Mouse (Mus musculus) bone marrow macrophage, adult 2 months (primary cell): ENCODE results near the gene Tmem208. TPM values are rescaled to one million over a fixed set of nuclear protein-coding genes. Genes with fewer than 3 reads are reported as not detected.
A peak's percentile ranks its signal among the peaks of the same experiment; 100 is the strongest.

Experiments
- H3K27ac ChIP-seq: 2 replicates; pipeline ENCODE4 v1.5.1; 2012; ENCODE audit warnings: low read depth, low read length; ENCODE audit not compliant: insufficient read depth
- H3K4me1 ChIP-seq: 2 replicates; pipeline ENCODE4 v1.6.1; 2012; ENCODE audit warnings: low read length; ENCODE audit not compliant: control insufficient read depth, insufficient read depth
- H3K4me3 ChIP-seq: 2 replicates; pipeline ENCODE4 v1.5.1; 2012; ENCODE audit warnings: mild to moderate bottlenecking, low read length, moderate library complexity; ENCODE audit not compliant: insufficient read depth
- CTCF ChIP-seq: IDR thresholded peaks from 2 replicates; pipeline ENCODE4 v1.5.1; 2012; ENCODE audit warnings: low read depth, mild to moderate bottlenecking, low read length, moderate library complexity
- POLR2A ChIP-seq: IDR thresholded peaks from 2 replicates; pipeline ENCODE4 v1.6.1; 2012; ENCODE audit warnings: mild to moderate bottlenecking, low read depth, low read length, borderline replicate concordance
- polyA plus RNA-seq: library from polyadenylated mRNA; stranded (reverse); fragments of >200 nt; gene quantifications from 2 replicates; pipeline ENCODE4 v1.2.4, GENCODE M21; 2012; ENCODE audit not compliant: missing spikeins, insufficient read depth, insufficient read length

Tmem208 gene
- polyA plus RNA-seq, 1 experiment, result 51.2 TPM

DNA sequence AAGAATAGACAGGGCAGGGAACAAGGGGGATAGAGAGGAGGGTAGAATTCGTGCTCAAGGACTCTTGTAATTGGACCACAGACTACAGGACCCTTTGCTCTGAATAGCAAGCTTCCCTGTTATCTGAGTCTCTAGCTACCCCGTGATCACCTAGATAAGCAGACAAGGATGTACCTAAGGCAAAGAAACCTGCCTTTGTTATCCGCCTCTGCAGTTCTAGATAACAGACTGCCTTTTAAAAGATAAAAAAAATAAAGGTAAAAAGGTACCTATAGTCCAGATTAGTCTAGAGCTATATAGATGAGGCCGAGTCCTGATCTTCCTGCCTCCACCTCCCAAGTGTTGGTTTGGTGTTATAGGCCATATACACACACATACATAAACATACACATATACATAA, 16.6 kb downstream of the Tmem208 start:
- H3K4me3 ChIP-seq, result no peak overlapping the region
- TF ChIP-seq CTCF (no peak), POLR2A (no peak)
- H3K4me1 ChIP-seq, result peaks cover 57% of the 10 kb centered on the region
- H3K27ac ChIP-seq, result no peak overlapping the region

- Histone ChIP-seq H3K4me1 (peaks cover 47% of the 10 kb centered on the region), H3K27ac (no peak overlapping the region), H3K4me3 (no peak overlapping the region)
- no peak for TF ChIP-seq CTCF
- TF ChIP-seq POLR2A, result no peak
These were observed 17.8 kb downstream of the Tmem208 start for GRCm38 (mm10) chr8:105343791-105344574.

GRCm38 (mm10) chr8:105345061-105345975, 19.2 kb downstream of the Tmem208 start:
- Histone ChIP-seq H3K4me1 (peaks cover 36% of the 10 kb centered on the region), H3K4me3 (peak overlapping the region; percentile 13), H3K27ac (peak overlapping the region; percentile 67)
- TF ChIP-seq CTCF (no peak), POLR2A (no peak)

DNA sequence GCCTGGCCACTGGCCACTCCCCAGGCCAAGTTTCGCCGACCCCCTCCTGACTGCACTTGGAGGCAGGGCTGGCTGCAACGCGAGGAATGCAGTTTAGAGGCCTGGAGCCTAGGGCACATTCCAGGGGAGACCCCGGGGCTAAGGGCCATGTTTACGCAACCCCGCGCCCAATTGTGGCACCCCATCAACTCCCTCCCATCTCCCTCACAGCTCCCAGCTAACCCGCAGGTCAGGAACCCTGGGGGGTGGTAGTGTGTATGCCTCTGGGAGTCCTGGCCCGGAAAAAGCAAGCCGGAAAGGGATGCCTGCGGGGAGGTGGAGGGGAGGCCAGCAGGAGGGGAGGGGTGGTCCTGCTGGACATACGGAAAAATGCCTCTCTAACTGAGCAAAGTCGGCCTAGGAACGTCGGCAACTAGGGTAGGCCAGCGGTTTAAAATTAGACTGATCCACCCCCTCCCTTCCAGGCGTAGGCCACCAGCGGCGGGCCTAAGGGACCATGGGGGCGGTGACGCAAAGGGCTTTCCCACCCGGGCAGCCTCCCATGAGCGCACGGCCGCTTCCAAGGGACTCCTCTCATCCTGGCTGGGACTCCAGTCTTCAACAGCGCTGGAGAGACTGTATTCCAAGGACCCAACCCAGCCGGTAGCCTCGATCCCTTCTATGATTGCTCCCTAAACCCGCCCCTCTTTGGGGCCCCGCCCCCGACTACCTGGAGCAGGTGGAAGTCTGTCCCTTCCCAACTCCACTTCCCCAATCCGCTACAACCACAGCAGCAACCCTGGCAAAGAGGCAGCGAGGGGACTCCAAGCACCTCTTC, 20.7 kb downstream of the Tmem208 start:
- peaks cover 28% of the 10 kb centered on the region for H3K4me1 ChIP-seq
- H3K27ac ChIP-seq, result peak overlapping the region; percentile 44; the same call in 1 of the 2 replicates
- peak overlapping the region; percentile 92 for H3K4me3 ChIP-seq
- TF ChIP-seq CTCF (no peak; the same call in 1 of the 2 replicates), POLR2A (0 out of 2 replicates have a peak, but pooled peaks have one; percentile 29)

- Histone ChIP-seq H3K4me3 (peak within 1 kb of the TSS; percentile 92), H3K27ac (peak within 1 kb of the TSS; percentile 44), H3K4me1 (peaks cover 28% of the 10 kb centered on the region)
- TF ChIP-seq CTCF, result 0 out of 2 replicates have a peak, but pooled peaks have one; percentile 32
- no peak for TF ChIP-seq POLR2A
These were observed 21.5 kb downstream of the Tmem208 start, which contains the start of gene Fhod1 for GRCm38 (mm10) chr8:105347428-105348221. Gene Fhod1 (minus strand): TSS chr8:105347953.

GRCm38 (mm10) chr8:105348450-105349095, 22.4 kb downstream of the Tmem208 start, which contains the start of gene Slc9a5:
Gene Slc9a5 (plus strand): TSS chr8:105348843.
- Histone ChIP-seq H3K4me3 (peak within 1 kb of the TSS; percentile 92), H3K27ac (peak within 1 kb of the TSS; percentile 44), H3K4me1 (peaks cover 24% of the 10 kb centered on the region)
- TF ChIP-seq POLR2A (no peak), CTCF (no peak)

DNA sequence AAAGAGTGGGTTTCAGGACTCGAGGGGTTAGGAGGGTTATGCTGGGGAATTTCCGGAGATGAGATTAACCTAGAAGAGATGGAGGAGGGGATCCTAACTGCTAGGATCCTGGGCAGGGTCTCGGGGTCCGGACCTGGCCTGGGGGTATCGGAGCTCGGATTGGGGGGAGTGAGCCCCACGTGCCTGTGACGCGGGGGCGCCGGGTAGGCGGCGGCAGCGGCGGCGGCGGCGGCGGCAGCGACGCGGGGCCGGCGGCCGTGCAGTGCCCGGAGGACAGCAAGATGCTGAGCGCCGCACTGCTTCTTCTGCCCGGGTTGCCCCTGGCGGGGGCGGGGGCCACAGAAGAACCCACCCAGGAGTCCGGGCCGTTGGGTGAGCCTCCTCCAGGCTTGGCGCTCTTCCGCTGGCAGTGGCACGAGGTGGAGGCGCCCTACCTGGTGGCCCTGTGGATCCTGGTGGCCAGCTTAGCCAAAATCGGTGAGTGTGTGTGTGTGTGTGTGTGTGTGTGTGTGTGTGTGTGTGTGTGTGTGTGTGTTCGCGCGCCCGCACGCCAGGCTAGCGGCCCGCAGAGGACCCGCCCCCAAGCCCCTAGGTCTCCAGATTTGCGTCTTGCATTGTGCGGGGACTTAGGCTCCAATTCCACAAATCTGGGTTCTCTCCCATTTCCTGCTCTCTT, 23.1 kb downstream of the Tmem208 start:
- no peak overlapping the region for H3K27ac ChIP-seq
- TF ChIP-seq CTCF (no peak), POLR2A (no peak)
- peaks cover 17% of the 10 kb centered on the region for H3K4me1 ChIP-seq
- H3K4me3 ChIP-seq, result peak overlapping the region; percentile 63

GRCm38 (mm10) chr8:105350186-105350585, 24.0 kb downstream of the Tmem208 start:
- Histone ChIP-seq H3K4me1 (peaks cover 11% of the 10 kb centered on the region), H3K27ac (no peak overlapping the region), H3K4me3 (no peak overlapping the region)
- TF ChIP-seq POLR2A, result no peak
